Mouse (Mus musculus): ENCODE measurements at regions not wholly inside any gene's neighbourhood (a gene's known extent, or its start where the extent isn't known, plus 50 kb on each side); places are given as distances from the start of the nearest gene placed in this dataset.
A peak's percentile ranks its signal among the peaks of the same experiment; 100 is the strongest.
"Not testable (repeated sequence)": the region's sequence is repeated elsewhere in the genome, so short reads cannot be mapped to it uniquely, and the experiment has no call there.

GRCm38 (mm10) chr1:189532834-189533233, 130.8 kb upstream of the Kcnk2 start:
- H3K4me1 ChIP-seq (ENCODE audit: control insufficient read depth, insufficient read depth, low read length): no peaks in the 10 kb centered on the region
- no peak overlapping the region for H3K4me3 ChIP-seq (ENCODE audit: low read depth, low read length)
- ATAC-seq (ENCODE audit: low read depth): no peak
- no peak overlapping the region for H3K27ac ChIP-seq (ENCODE audit: low read depth, low read length)
- WGBS: 96% methylated on average over 2 of the region's 2 CpGs
- no peak overlapping the region for H3K9ac ChIP-seq (replicated peaks; ENCODE audit: low read depth, low read length)
- H3K36me3 ChIP-seq (ENCODE audit: control insufficient read depth, insufficient read depth, low read length): no peaks in the 10 kb centered on the region
- H3K4me2 ChIP-seq (ENCODE audit: low read depth, low read length): no peak overlapping the region
- no peaks in the 10 kb centered on the region for H3K9me3 ChIP-seq (ENCODE audit: control insufficient read depth, low read length)
- H3K27me3 ChIP-seq (ENCODE audit: control insufficient read depth, insufficient read depth, low read length): no peaks in the 10 kb centered on the region

GRCm38 (mm10) chr1:189526329-189526728, 124.3 kb upstream of the Kcnk2 start:
- ATAC-seq (ENCODE audit: low read depth): no peak
- H3K4me3 ChIP-seq (ENCODE audit: low read depth, low read length): no peak overlapping the region
- no peak overlapping the region for H3K9ac ChIP-seq (replicated peaks; ENCODE audit: low read depth, low read length)
- no peaks in the 10 kb centered on the region for H3K4me1 ChIP-seq (ENCODE audit: control insufficient read depth, insufficient read depth, low read length)
- no peak overlapping the region for H3K27ac ChIP-seq (ENCODE audit: low read depth, low read length)
- no peaks in the 10 kb centered on the region for H3K27me3 ChIP-seq (ENCODE audit: control insufficient read depth, insufficient read depth, low read length)
- WGBS: 84% methylated on average over 5 of the region's 5 CpGs
- H3K9me3 ChIP-seq (ENCODE audit: control insufficient read depth, low read length): no peaks in the 10 kb centered on the region
- no peak overlapping the region for H3K4me2 ChIP-seq (ENCODE audit: low read depth, low read length)
- no peaks in the 10 kb centered on the region for H3K36me3 ChIP-seq (ENCODE audit: control insufficient read depth, insufficient read depth, low read length)

GRCm38 (mm10) chr1:189515476-189515875, 113.4 kb upstream of the Kcnk2 start:
- no peak overlapping the region for H3K4me2 ChIP-seq (ENCODE audit: low read depth, low read length)
- no peaks in the 10 kb centered on the region for H3K27me3 ChIP-seq (ENCODE audit: control insufficient read depth, insufficient read depth, low read length)
- WGBS: 89% methylated on average over 7 of the region's 7 CpGs

GRCm38 (mm10) chr1:189513358-189513757, 111.3 kb upstream of the Kcnk2 start:
- no peak overlapping the region for H3K27ac ChIP-seq (ENCODE audit: low read depth, low read length)
- no peak overlapping the region for H3K9ac ChIP-seq (replicated peaks; ENCODE audit: low read depth, low read length)
- no peak for ATAC-seq (ENCODE audit: low read depth)
- WGBS: 55% methylated on average over 4 of the region's 4 CpGs
- no peaks in the 10 kb centered on the region for H3K36me3 ChIP-seq (ENCODE audit: control insufficient read depth, insufficient read depth, low read length)
- no peaks in the 10 kb centered on the region for H3K4me1 ChIP-seq (ENCODE audit: control insufficient read depth, insufficient read depth, low read length)
- H3K4me2 ChIP-seq (ENCODE audit: low read depth, low read length): no peak overlapping the region
- H3K4me3 ChIP-seq (ENCODE audit: low read depth, low read length): no peak overlapping the region
- H3K27me3 ChIP-seq (ENCODE audit: control insufficient read depth, insufficient read depth, low read length): no peaks in the 10 kb centered on the region
- H3K9me3 ChIP-seq (ENCODE audit: control insufficient read depth, low read length): peaks cover 5% of the 10 kb centered on the region; the same call in 1 of the 2 replicates

More at GRCm38 (mm10) chr1:189515476-189515875, 113.4 kb upstream of the Kcnk2 start:
- H3K27ac ChIP-seq (ENCODE audit: low read depth, low read length): no peak overlapping the region
- H3K4me1 ChIP-seq (ENCODE audit: control insufficient read depth, insufficient read depth, low read length): no peaks in the 10 kb centered on the region
- no peaks in the 10 kb centered on the region for H3K36me3 ChIP-seq (ENCODE audit: control insufficient read depth, insufficient read depth, low read length)
- no peak overlapping the region for H3K9ac ChIP-seq (replicated peaks; ENCODE audit: low read depth, low read length)
- ATAC-seq (ENCODE audit: low read depth): no peak
- H3K9me3 ChIP-seq (ENCODE audit: control insufficient read depth, low read length): no peaks in the 10 kb centered on the region
- no peak overlapping the region for H3K4me3 ChIP-seq (ENCODE audit: low read depth, low read length)

- H3K36me3 ChIP-seq (ENCODE audit: control insufficient read depth, insufficient read depth, low read length); H3K4me1 ChIP-seq (ENCODE audit: control insufficient read depth, insufficient read depth, low read length); H3K27me3 ChIP-seq (ENCODE audit: control insufficient read depth, insufficient read depth, low read length); H3K4me2 ChIP-seq (ENCODE audit: low read depth, low read length); ATAC-seq (ENCODE audit: low read depth); H3K9ac ChIP-seq (replicated peaks; ENCODE audit: low read depth, low read length); H3K27ac ChIP-seq (ENCODE audit: low read depth, low read length); H3K9me3 ChIP-seq (ENCODE audit: control insufficient read depth, low read length); H3K4me3 ChIP-seq (ENCODE audit: low read depth, low read length): not testable (repeated sequence)
- WGBS: 86% methylated on average over 1 of the region's 1 CpGs
These were observed 105.2 kb upstream of the Kcnk2 start for GRCm38 (mm10) chr1:189507301-189507700.

GRCm38 (mm10) chr1:189499703-189500102, 97.6 kb upstream of the Kcnk2 start:
- Histone ChIP-seq H3K36me3 (ENCODE audit: control insufficient read depth, insufficient read depth, low read length) (no peaks in the 10 kb centered on the region), H3K9ac (replicated peaks; ENCODE audit: low read depth, low read length) (no peak overlapping the region), H3K27ac (ENCODE audit: low read depth, low read length) (no peak overlapping the region), H3K9me3 (ENCODE audit: control insufficient read depth, low read length) (no peaks in the 10 kb centered on the region), H3K27me3 (ENCODE audit: control insufficient read depth, insufficient read depth, low read length) (no peaks in the 10 kb centered on the region), H3K4me1 (ENCODE audit: control insufficient read depth, insufficient read depth, low read length) (no peaks in the 10 kb centered on the region; the same call in 1 of the 2 replicates), H3K4me2 (ENCODE audit: low read depth, low read length) (no peak overlapping the region), H3K4me3 (ENCODE audit: low read depth, low read length) (no peak overlapping the region)
- WGBS: 81% methylated on average over 3 of the region's 3 CpGs
- no peak for ATAC-seq (ENCODE audit: low read depth)

- ATAC-seq (ENCODE audit: low read depth): no peak
- H3K27me3 ChIP-seq (ENCODE audit: control insufficient read depth, insufficient read depth, low read length): no peaks in the 10 kb centered on the region
- no peaks in the 10 kb centered on the region for H3K36me3 ChIP-seq (ENCODE audit: control insufficient read depth, insufficient read depth, low read length)
- H3K4me1 ChIP-seq (ENCODE audit: control insufficient read depth, insufficient read depth, low read length): no peaks in the 10 kb centered on the region; the same call in 1 of the 2 replicates
- no peak overlapping the region for H3K4me3 ChIP-seq (ENCODE audit: low read depth, low read length)
- H3K4me2 ChIP-seq (ENCODE audit: low read depth, low read length): no peak overlapping the region
- H3K27ac ChIP-seq (ENCODE audit: low read depth, low read length): no peak overlapping the region
- 75% methylated on average over 4 of the region's 4 CpGs for WGBS
- no peak overlapping the region for H3K9ac ChIP-seq (replicated peaks; ENCODE audit: low read depth, low read length)
- H3K9me3 ChIP-seq (ENCODE audit: control insufficient read depth, low read length): no peaks in the 10 kb centered on the region
These were observed 97.1 kb upstream of the Kcnk2 start for GRCm38 (mm10) chr1:189499141-189499540.

- no peak overlapping the region for H3K4me3 ChIP-seq (ENCODE audit: low read depth, low read length)
- no peak overlapping the region for H3K4me2 ChIP-seq (ENCODE audit: low read depth, low read length)
- H3K4me1 ChIP-seq (ENCODE audit: control insufficient read depth, insufficient read depth, low read length): no peaks in the 10 kb centered on the region; the same call in 1 of the 2 replicates
- peak; percentile 60; the same call in 1 of the 2 replicates for ATAC-seq (ENCODE audit: low read depth)
- WGBS: 41% methylated on average over 9 of the region's 9 CpGs
- H3K27ac ChIP-seq (ENCODE audit: low read depth, low read length): no peak overlapping the region
- no peaks in the 10 kb centered on the region for H3K9me3 ChIP-seq (ENCODE audit: control insufficient read depth, low read length)
- H3K9ac ChIP-seq (replicated peaks; ENCODE audit: low read depth, low read length): no peak overlapping the region
- H3K36me3 ChIP-seq (ENCODE audit: control insufficient read depth, insufficient read depth, low read length): no peaks in the 10 kb centered on the region
- H3K27me3 ChIP-seq (ENCODE audit: control insufficient read depth, insufficient read depth, low read length): no peaks in the 10 kb centered on the region
These were observed 95.0 kb upstream of the Kcnk2 start for GRCm38 (mm10) chr1:189497031-189497430.

GRCm38 (mm10) chr1:189495386-189496150, 93.5 kb upstream of the Kcnk2 start:
- no peak; the same call in 1 of the 2 replicates for ATAC-seq (ENCODE audit: low read depth)
- no peaks in the 10 kb centered on the region for H3K9me3 ChIP-seq (ENCODE audit: control insufficient read depth, low read length)
- no peaks in the 10 kb centered on the region for H3K27me3 ChIP-seq (ENCODE audit: control insufficient read depth, insufficient read depth, low read length)
- no peaks in the 10 kb centered on the region for H3K36me3 ChIP-seq (ENCODE audit: control insufficient read depth, insufficient read depth, low read length)
- no peak overlapping the region for H3K4me2 ChIP-seq (ENCODE audit: low read depth, low read length)
- WGBS: 79% methylated on average over 11 of the region's 11 CpGs
- no peak overlapping the region for H3K9ac ChIP-seq (replicated peaks; ENCODE audit: low read depth, low read length)
- H3K4me3 ChIP-seq (ENCODE audit: low read depth, low read length): no peak overlapping the region
- no peaks in the 10 kb centered on the region; the same call in 1 of the 2 replicates for H3K4me1 ChIP-seq (ENCODE audit: control insufficient read depth, insufficient read depth, low read length)
- no peak overlapping the region for H3K27ac ChIP-seq (ENCODE audit: low read depth, low read length)
